Mouse (Mus musculus): Measurements from ENCODE around the gene Oas1f. TPM values are rescaled to one million over a fixed set of nuclear protein-coding genes. Genes with fewer than 3 reads are reported as not detected.
A peak's percentile ranks its signal among the peaks of the same experiment; 100 is the strongest.

The Oas1f gene
- total RNA-seq (2015; ENCODE audit: low replicate concordance), result not detected in 2 replicates
- total RNA-seq (2017; ENCODE audit: low replicate concordance), result not detected in 2 replicates

DNA sequence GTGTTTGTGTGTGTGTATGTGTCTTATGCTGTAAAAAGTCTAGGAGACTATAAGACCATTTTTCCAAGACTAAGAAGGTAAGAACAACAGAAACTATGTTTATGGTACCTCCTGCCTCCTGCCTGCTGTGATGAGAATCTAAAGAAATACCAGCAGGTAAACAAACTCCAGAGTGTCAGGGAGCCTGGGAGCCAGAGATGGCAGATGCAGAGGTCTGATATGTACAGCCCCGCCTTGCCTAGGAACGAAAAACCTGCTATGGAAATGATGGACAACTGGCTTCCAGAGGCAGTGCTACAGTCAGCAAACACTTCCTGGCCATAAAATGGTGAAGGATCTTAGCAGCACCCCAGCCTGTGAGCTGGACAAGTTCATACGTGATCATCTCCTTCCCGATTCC is at the start of gene Oas1f:
Oas1f (plus strand) TSS at position 301 of the 400 bp plus-strand sequence.
- ATAC-seq (replicated peaks; ENCODE audit: low FRiP score, poor library complexity, severe bottlenecking), result no peak

- ATAC-seq (replicated peaks; ENCODE audit: low FRiP score, poor library complexity, severe bottlenecking), result peak; percentile 75
These were observed 49.0 kb upstream of the Oas1f start for GRCm38 (mm10) chr5:120798147-120798546.

- ATAC-seq (replicated peaks; ENCODE audit: low FRiP score, poor library complexity, severe bottlenecking), result peak; percentile 85
These were observed 48.2 kb upstream of the Oas1f start for GRCm38 (mm10) chr5:120798943-120799342.

DNA sequence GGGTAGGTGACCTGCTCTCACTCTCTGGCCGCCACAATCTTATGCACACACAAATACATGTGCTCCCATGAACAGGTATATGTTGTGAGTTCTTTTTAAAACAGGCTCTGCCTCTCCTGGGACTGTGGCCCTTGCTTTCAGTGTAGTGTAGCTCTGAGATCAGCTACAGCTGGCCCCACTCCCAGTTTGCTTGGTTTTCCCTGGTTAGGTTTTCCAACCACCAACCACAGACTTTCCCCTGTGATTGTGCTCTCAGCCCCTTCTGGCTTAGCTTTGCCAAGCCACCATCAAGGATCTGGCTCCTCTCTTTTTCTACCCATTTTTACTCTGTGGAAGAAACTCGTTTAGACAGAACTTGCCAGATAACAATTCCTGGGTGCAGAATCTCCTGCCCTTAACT is 43.6 kb upstream of the Oas1f start:
- no peak for ATAC-seq (replicated peaks; ENCODE audit: low FRiP score, poor library complexity, severe bottlenecking)

DNA sequence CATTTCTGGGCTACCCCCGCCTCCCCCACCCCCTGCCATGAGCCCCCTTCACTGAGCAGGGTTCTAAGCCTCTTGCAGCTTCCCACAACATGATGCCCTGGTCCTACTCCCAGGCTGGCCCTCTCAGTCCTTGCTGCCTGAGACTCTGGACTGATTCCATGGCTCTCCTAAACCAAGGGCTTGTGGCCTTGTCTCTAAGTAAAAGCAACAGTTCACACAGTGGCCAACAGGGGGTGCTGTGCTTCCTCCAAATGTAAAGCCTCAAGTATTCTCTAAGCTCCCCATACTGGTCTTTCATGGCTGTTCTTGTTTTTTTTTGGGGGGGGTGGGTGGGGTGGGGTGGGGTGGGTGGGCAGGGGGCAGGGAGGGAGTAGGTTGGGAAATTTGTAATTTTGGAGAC is 40.7 kb upstream of the Oas1f start:
- ATAC-seq (replicated peaks; ENCODE audit: low FRiP score, poor library complexity, severe bottlenecking), result peak; percentile 61

- no peak for ATAC-seq (replicated peaks; ENCODE audit: low FRiP score, poor library complexity, severe bottlenecking)
These were observed 38.0 kb upstream of the Oas1f start for GRCm38 (mm10) chr5:120809171-120809570.

GRCm38 (mm10) chr5:120811951-120812819 is 35.0 kb upstream of the Oas1f start, which contains the start of gene Oas1c:
Gene Oas1c, minus strand, starts transcription at chr5:120812514.
- peak; percentile 91 for ATAC-seq (replicated peaks; ENCODE audit: low FRiP score, poor library complexity, severe bottlenecking)

DNA sequence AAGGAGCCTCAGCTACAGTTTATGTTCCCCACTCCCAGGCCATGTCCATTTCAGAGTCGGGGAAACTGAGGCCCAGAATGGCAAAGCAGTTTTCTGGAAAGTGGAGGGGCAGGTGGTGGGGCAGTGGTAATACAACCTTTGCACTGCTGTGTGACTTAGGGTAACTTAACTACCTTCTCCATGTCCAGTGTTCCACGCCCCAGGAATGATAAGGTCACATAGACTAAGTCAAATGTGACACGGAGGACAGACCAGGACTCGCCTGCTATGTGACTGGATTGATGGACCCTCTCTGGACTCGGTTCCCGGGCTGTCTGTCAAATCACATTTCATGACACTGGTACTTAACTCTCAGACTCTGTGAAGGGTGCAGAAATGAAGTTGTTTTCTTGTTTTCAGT is 34.1 kb upstream of the Oas1f start:
- peak; percentile 67 for ATAC-seq (replicated peaks; ENCODE audit: low FRiP score, poor library complexity, severe bottlenecking)

DNA sequence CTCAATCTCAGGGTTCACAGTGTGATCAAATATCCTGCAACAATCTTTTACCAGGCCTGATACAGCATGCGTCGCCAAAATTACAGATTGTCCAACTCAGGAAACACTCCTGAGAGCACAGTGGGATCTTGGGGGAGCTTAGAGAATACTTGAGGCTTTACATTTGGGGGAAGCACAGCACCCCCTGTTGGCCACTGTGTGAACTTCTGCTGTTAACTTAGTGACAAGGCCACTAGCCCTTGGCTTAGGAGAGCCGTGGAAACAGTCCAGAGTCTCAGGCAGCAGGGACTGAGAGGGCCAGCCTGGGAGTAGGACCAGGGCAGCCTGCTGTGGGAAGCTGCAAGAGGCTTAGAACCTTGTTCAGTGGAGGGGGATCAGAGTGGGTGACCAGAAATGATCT is 31.2 kb upstream of the Oas1f start:
- ATAC-seq (replicated peaks; ENCODE audit: low FRiP score, poor library complexity, severe bottlenecking), result peak; percentile 47; the same call in 1 of the 2 replicates

DNA sequence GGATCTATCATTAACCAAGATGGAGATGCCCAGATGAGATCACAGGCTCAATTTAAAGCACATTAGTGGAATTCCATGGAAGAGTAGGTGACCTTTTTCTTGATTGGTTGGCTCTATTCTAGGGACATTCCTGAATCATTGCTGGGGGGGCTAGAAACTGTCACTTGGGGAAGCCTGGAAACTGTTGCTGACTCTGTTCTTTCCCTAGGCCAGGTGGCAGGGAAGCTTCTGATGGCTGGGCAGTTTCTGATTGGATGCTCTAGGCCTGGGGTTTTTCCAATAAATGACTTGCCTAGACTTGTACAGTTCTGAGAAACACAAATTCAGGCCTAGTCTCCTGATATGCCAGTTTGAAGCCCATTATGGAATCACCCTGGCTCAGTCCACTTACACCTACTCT is 28.2 kb upstream of the Oas1f start:
- no peak for ATAC-seq (replicated peaks; ENCODE audit: low FRiP score, poor library complexity, severe bottlenecking)

DNA sequence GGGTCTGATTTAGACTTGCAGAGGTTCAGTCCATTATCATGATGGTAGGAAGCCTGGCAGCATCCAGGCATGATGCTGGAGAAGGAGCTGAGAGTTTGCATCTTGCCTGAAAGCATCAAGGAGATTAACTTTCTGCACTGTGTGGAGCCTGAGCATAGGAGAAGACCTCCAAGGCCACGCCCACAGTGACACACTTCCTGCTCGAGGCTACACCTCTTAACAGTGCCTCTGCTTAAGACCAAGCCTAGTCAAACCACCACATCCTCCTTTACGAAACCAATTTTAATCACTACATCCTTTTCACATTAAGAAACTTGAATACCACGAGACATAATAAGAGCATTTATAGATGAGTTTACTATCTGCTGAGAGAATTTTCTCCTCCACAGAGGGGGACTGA is 16.1 kb upstream of the Oas1f start:
- ATAC-seq (replicated peaks; ENCODE audit: low FRiP score, poor library complexity, severe bottlenecking), result no peak

DNA sequence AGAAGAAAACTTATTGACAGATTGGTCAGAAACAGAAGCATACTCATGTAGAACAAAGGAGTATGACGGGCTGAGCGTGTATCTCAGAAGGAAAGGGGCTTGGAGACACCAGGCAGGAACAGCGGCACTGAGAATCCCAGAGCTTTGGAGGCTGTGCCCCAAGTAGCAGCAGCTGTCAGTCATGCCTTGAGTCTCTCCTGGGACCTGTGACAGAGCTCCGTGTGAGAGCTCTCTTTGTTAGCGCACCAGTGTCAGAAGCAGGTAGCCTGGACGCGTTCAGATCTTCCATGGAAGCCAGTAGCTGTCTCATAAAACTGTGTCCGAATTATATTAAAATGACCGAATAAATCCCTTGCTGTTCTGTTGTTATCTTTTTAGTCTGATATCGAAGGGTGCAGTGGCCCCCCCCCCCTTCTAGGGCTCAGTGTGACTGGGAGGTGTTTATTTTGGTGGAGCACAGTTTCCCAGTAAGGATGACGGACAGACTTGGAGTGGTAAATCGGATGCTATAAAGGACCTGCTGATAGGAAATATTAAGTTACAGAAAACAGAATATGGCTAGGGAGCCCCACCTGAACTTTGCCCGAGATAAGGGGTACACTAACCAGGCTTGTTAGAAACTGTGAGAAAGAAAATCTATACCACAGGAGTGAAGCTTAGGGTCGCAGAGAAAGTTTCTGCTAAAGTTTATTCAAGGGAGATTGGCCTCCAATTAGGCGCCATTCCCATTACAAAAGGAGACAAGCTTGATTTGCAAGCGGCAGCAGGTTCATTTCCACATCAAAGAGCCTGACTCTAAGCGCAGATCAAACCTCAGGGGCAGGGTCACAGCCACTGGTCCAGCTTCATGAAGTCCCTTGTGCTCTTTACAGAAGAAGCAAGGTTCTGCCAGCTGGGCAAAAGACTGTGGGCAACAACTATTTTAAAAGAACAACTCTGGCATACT is 13.6 kb upstream of the Oas1f start:
- no peak for ATAC-seq (replicated peaks; ENCODE audit: low FRiP score, poor library complexity, severe bottlenecking)

DNA sequence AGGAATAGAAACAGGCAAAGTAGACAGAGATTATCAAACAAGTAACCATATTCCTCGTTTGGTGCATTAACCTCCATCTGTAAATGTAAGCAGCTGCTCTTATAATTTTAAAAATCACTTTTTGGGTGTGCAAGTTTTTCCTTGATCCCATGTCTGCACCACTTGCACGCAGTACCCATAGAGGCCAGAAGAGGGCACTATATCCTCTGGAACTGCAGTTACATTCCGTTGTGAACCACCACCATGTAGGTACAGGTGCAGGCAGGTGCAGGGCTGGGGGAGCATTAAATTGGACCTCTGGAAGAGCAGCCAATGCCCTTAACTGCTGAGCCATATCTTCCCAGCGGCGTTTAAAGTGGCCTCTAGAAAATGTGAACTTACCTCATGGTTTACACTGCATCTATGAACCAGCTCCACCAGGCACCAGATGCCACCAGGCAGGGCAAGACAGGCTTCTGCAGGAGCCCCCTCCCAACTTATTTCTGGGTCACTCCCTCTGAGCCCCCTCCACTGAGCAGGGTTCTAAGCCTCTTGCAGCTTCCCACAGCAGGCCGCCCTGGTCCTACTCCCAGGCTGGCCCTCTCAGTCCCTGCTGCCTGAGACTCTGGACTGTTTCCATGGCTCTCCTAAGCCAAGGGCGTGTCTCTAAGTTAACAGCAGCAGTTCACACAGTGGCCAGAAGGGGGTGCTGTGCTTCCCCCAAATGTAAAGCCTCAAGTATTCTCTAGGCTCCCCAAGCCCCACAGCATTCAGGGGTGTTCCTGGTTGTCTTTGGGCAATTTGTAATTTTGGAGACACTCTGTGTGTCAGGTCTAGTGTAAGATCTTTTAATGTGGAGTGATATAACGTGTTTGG is 10.2 kb upstream of the Oas1f start:
- ATAC-seq (replicated peaks; ENCODE audit: low FRiP score, poor library complexity, severe bottlenecking), result peak; percentile 78

GRCm38 (mm10) chr5:120844713-120845112 is 2.5 kb upstream of the Oas1f start:
- ATAC-seq (replicated peaks; ENCODE audit: low FRiP score, poor library complexity, severe bottlenecking), result no peak

- peak; percentile 82; the same call in 1 of the 2 replicates for ATAC-seq (replicated peaks; ENCODE audit: low FRiP score, poor library complexity, severe bottlenecking)
These were observed 2.5 kb downstream of the Oas1f start for GRCm38 (mm10) chr5:120849601-120850136.

GRCm38 (mm10) chr5:120859241-120859640 is 12.1 kb downstream of the Oas1f start:
- ATAC-seq (replicated peaks; ENCODE audit: low FRiP score, poor library complexity, severe bottlenecking), result no peak

DNA sequence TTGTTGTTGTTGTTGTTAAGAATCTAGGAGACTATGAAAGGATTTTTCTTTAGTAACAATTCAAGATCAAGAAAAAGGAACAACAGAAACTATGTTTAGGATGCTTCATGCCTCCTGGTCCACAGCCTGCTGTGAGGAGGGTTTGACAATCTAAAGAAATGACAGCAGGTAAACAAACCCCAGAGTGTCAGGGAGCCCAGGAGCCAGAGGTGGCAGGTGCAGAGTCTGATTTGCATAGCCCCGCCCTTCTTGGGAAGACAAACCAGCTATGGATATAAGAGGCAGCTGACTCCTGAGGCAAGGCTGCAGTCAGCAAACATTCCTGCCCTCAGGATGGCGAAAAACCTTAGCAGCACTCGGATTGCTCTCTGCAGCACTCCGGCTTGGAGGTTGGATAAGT is 14.0 kb downstream of the Oas1f start, which contains the start of gene Oas1h:
Oas1h (plus strand) TSS at position 301 of the 400 bp plus-strand sequence.
- ATAC-seq (replicated peaks; ENCODE audit: low FRiP score, poor library complexity, severe bottlenecking), result no peak

GRCm38 (mm10) chr5:120865336-120865860 is 18.2 kb downstream of the Oas1f start:
- ATAC-seq (replicated peaks; ENCODE audit: low FRiP score, poor library complexity, severe bottlenecking), result no peak; the same call in 1 of the 2 replicates
